Mouse (Mus musculus): ENCODE measurements around the gene Lbhd2. TPM values are rescaled to one million over a fixed set of nuclear protein-coding genes. Genes with fewer than 3 reads are reported as not detected.

The Lbhd2 gene
- total RNA-seq, 2 experiments from 2014 or later: not detected

- DNase-seq: peak; percentile 70
- intact Hi-C loops (cut with DNase I; ENCODE audit: low total_unique reads): loop anchor here (2.0 kb wide), 1 partner anchor 30 kb away; no protein-coding TSS in a partner anchor
Observed at GRCm38 (mm10) chr12:111428961-111429911, 22.6 kb downstream of the Lbhd2 start.

DNA sequence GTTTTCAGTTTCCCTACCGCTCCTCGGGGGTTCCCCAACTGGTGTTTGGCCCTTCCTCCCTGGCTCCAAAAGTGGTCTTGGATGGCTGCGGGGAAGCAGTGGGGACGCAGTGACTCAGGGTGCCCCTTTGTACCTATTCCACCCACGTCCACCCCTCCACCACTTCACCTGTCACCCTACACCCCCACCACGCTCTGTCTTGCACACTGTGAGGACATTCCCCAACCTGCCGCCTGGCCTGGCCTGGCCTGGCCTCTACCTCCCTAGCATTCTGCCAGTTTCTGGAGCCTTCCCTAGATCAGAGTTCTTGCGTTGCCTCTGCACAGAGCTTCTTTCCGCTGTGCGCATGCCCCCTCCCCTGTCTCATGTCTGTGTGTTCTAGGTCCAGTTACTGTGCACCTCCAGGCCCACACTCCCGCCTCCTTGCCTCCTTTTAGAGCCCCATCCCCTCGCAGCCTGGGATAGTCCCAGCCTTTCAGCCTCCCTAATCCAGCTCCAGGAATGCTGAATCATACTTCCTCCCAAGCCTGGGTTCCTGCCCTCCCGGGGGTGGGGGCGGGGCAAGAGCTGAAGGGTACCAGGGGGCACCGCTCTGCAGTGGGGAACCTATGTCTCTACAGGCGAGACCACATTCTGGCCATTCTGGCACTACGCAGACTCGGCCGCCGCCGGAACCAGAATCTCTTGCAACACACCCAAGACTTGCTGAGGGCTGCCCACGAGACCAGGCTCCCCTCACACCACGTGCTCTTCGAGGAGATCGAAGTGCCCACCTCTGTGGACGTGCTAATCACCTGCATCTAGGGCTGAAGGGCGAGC lies 23.6 kb downstream of the Lbhd2 start:
- DNase-seq: peak; percentile 62
- intact Hi-C loops (cut with DNase I; ENCODE audit: low total_unique reads): no loop called here

GRCm38 (mm10) chr12:111430868-111431817 lies 24.5 kb downstream of the Lbhd2 start:
- intact Hi-C loops (cut with DNase I; ENCODE audit: low total_unique reads): no loop called here
- DNase-seq: peak; percentile 63

GRCm38 (mm10) chr12:111432097-111432496 lies 25.5 kb downstream of the Lbhd2 start:
- no peak for DNase-seq
- intact Hi-C loops (cut with DNase I; ENCODE audit: low total_unique reads): no loop called here

DNA sequence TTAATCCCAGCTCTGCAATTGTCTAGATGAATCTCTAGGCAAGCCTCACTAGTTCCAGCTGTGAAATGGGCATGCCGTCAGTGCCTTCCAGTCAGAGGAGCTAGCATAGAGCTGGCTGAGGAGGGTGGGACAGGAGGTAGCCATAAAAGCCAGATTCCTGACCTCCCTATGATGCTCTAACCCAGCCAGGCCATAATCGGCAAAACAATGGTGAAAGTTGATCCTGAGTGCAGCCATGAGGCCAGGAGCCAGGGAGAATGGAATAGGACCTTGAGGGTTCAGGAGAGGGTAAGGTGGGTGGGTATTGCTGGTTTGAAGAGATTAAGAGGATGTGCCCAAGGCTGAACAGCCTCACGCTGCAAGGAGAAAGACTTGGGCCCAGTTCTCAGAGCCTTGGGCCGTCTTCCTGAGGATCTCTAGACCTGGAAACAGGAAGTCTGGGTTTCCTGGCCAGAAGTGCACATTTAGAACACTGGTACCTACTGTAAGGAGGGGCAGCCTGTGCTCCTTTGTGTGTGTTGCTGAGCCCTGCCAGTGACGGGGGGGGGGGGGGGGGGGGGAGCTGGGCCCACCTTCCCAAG lies 26.2 kb downstream of the Lbhd2 start:
- intact Hi-C loops (cut with DNase I; ENCODE audit: low total_unique reads): no loop called here
- no peak for DNase-seq

- intact Hi-C loops (cut with DNase I; ENCODE audit: low total_unique reads): no loop called here
- DNase-seq: no peak
Observed at GRCm38 (mm10) chr12:111434164-111434744, 27.6 kb downstream of the Lbhd2 start.

GRCm38 (mm10) chr12:111434745-111435327 lies 28.2 kb downstream of the Lbhd2 start:
- intact Hi-C loops (cut with DNase I; ENCODE audit: low total_unique reads): no loop called here
- no peak for DNase-seq

- no peak for DNase-seq
- intact Hi-C loops (cut with DNase I; ENCODE audit: low total_unique reads): no loop called here
Observed at GRCm38 (mm10) chr12:111436170-111436569, 29.6 kb downstream of the Lbhd2 start.

DNA sequence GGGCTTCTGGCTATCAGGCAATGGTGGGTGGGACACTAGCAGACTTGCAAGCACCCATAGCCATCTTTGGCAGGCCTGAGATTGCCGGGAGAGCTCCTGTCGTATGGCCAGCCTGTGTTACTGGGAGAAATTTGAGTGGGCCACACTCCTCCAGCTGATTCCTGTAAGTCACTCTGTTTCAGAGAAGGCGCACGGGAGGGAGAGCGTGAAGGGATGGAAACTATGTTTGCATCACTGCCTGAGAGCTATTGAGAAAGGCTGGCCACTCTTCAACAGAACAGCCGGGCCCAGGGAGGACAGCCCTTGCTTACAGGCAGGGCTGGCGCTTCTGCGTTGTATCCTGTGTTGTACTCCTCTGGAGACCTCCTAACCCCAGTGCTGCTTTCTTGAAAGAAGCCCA lies 30.0 kb downstream of the Lbhd2 start:
- intact Hi-C loops (cut with DNase I; ENCODE audit: low total_unique reads): no loop called here
- DNase-seq: no peak

- intact Hi-C loops (cut with DNase I; ENCODE audit: low total_unique reads): no loop called here
- no peak for DNase-seq
Observed at GRCm38 (mm10) chr12:111437222-111437900, 30.8 kb downstream of the Lbhd2 start.

DNA sequence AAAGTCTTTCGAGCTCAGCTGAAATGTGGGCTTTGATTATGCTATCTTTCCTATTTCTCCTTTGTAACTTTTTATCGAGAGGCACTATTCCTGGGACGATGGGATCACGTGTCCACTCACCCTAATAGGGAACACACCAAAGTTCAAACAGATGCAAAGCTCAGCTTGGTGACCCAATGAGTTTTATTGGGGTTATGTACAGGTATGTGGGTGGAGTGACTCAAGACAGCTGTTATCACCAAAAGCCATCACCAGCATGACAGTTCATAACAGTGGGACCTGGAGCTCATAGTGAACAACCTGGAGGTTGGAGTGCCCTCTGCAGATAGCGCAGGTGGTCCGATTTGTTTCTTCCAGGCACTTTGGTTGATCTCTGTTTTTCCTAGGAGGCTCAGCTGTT lies 32.2 kb downstream of the Lbhd2 start:
- DNase-seq: no peak
- intact Hi-C loops (cut with DNase I; ENCODE audit: low total_unique reads): no loop called here

- DNase-seq: no peak
- intact Hi-C loops (cut with DNase I; ENCODE audit: low total_unique reads): no loop called here
Observed at GRCm38 (mm10) chr12:111440701-111441373, 34.2 kb downstream of the Lbhd2 start.

- no peak for DNase-seq
- intact Hi-C loops (cut with DNase I; ENCODE audit: low total_unique reads): no loop called here
Observed at GRCm38 (mm10) chr12:111441523-111441922, 34.9 kb downstream of the Lbhd2 start.

GRCm38 (mm10) chr12:111442309-111443010 lies 35.9 kb downstream of the Lbhd2 start, which contains the start of gene Tnfaip2:
Gene Tnfaip2, plus strand, starts transcription at chr12:111442469.
- peak; percentile 88 for DNase-seq
- intact Hi-C loops (cut with DNase I; ENCODE audit: low total_unique reads): no loop called here

GRCm38 (mm10) chr12:111443011-111443870 lies 36.6 kb downstream of the Lbhd2 start:
- DNase-seq: peak; percentile 56
- intact Hi-C loops (cut with DNase I; ENCODE audit: low total_unique reads): no loop called here

Measured in gastrocnemius, postnatal 14 days (tissue).